Mouse (Mus musculus) layer of hippocampus, adult 2 months (tissue): ENCODE measurements around the gene Esr1. TPM values are rescaled to one million over a fixed set of nuclear protein-coding genes. Genes with fewer than 3 reads are reported as not detected.

Experiments
- DNase-seq, 2 experiments: peaks; one replicate each; pipeline ENCODE4 v3.0.0; 2022; ENCODE audit warnings: low spot score in 2 of 2
- H3K27ac ChIP-seq: fragments of 200-600 bp; 2 replicates; pipeline ENCODE4 v1.8.1; 2022
- H3K4me3 ChIP-seq: fragments of 200-600 bp; 2 replicates; pipeline ENCODE4 v1.8.1; 2022; ENCODE audit warnings: mild to moderate bottlenecking
- CTCF ChIP-seq: fragments of 200-600 bp; conservative IDR thresholded peaks from 2 replicates; pipeline ENCODE4 v1.8.1; 2022; ENCODE audit warnings: antibody characterized with exemption, mild to moderate bottlenecking, moderate library complexity
- long read RNA-seq, 2 experiments: library from polyadenylated mRNA; stranded (forward); transcript quantifications; one replicate each; pipeline ENCODE4 v2.0.0; 2021; ENCODE audit warnings: borderline mapping rate in 2 of 2
- total RNA-seq, 2 experiments: library from RNA; stranded (reverse); gene quantifications; 2 replicates each; pipeline ENCODE4 v1.2.3; 2021

The Esr1 gene
- total RNA-seq: 1 to 10 TPM; 2.5 to 2.7 TPM
- long read RNA-seq, experiment 1, partial matches to known transcripts: 0 of 1 reads
- long read RNA-seq, experiment 1, other reads (novel, unspliced or antisense): 1 of 1 reads
- long read RNA-seq, experiment 2, partial matches to known transcripts: 1 of 1 reads
- long read RNA-seq, experiment 2, other reads (novel, unspliced or antisense): 0 of 1 reads

DNA sequence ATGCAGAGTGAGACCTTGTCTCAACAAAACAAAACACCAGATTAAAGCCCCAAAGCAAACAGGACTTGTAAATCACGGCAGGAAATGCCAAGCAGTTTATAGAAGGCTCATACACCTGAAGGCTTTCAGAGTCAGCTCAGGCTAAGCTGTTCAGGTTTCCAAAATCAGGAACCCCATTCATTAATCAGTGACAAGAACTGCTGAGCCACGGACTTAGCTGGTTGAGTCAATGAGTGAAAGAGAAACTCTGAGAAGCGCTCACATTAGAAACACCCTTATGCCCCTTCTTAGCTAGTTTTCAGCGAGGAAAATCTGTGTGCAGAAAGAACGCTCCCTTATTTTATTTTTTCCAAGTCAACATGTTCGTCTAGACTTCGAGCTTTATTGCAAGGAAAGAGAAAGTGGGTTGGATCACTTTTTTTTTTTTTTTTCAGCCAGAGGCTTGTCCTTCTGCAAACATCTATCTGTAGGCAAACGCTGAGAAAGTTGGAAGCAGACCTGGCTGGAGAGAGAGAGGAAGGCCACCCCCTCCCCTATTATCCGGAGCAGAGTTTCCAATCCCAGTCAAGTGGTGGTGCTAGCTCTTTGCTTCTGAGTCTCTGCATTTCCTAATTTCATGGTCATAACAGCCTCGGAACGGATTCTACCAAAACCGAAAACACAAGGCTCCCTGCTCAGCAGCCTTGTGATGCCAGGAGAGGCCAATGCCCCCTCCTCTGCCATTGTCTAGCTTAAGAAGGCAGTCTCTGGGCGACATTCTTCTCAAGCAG, at the start of gene Esr1:
Esr1 (plus strand) TSS at position 208 of the 770 bp plus-strand sequence.
- Histone ChIP-seq H3K4me3 (peak within 1 kb of the TSS; percentile 46), H3K27ac (no peak within 1 kb of the TSS)
- DNase-seq: peak in 1 of 2 experiments; percentile 20
- TF ChIP-seq CTCF: peak; percentile 47

DNA sequence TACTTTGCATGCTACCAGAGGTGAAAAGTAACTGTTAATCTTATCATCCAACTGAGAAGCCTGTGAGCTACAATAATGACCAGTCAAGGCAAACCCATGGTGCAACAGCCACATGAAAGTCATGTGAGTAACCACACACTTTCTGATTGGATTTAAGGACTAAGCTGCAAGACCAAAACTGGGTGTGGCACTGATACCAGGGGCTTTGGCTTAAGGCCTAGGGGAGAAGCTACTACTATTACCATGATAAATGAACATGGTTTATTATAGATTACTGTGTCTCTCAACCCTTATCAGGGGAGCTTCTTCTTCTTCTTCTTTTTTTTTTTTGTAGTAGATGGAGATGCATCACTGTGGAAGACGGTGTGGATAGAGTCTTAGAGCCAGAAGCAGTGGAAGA, 46.2 kb upstream of the Esr1 start:
- H3K27ac ChIP-seq: no peak overlapping the region
- no peak overlapping the region for H3K4me3 ChIP-seq
- TF ChIP-seq CTCF: no peak
- DNase-seq: no peak

DNA sequence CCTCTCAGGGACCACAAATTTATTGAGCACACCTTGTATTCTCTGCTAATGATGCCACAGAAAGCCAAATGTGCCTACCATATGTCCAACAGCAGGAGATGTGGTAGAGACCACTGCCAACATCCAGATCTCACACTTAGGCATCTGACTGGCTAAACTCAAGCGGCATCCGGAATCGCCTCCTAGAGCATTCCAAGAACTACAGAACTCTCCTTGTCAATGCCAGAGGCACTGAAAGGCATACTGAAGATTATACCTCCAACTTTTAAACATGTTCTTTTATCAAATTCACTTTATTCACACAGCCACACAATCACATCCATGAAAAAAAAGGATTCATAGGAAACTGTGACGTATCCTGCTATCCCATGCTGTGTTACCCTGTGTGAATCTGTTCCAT, 40.6 kb upstream of the Esr1 start:
- Histone ChIP-seq H3K27ac (no peak overlapping the region), H3K4me3 (no peak overlapping the region)
- no peak for TF ChIP-seq CTCF
- DNase-seq: no peak

DNA sequence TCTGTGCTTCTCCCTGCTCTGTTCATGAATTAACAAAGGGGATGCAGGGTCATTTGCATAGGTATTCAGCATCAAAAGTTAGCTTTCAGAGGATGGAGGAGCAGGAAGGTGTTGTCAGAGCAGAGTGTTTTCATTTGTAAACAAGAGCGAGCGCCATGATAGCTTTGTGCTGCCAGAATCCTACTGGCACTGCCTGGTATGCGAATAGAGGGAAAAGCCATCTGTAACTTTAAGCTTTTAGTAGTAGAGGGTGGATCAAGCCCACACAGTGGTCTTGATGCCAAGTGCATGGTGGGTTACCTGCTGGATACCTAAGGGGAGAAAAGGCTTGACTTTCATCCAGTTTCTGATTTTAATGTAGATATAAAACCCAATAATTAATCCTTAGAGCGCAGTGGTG, 40.1 kb upstream of the Esr1 start:
- no peak for TF ChIP-seq CTCF
- no peak overlapping the region for H3K4me3 ChIP-seq
- H3K27ac ChIP-seq: no peak overlapping the region
- DNase-seq: no peak

DNA sequence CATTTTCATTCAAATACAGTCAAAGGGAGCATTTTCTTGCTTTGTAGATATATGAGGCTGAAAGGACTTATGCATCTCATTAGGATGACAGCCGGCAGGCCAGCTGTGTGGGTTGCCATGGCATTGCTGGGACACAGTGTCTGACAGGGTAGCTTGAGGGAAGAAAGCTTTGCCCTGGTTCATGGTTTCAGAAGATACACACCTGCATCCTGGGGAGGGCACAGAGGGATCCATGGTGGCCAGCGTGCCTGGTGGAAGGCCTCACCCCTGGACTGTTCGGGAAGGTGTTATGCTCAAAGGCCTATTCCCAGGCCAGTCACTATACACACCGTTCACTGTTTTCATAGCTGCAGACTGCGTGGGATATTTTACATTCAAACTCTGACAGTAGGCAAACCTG, 29.5 kb upstream of the Esr1 start:
- DNase-seq: no peak
- no peak for TF ChIP-seq CTCF
- Histone ChIP-seq H3K27ac (no peak overlapping the region), H3K4me3 (no peak overlapping the region)

DNA sequence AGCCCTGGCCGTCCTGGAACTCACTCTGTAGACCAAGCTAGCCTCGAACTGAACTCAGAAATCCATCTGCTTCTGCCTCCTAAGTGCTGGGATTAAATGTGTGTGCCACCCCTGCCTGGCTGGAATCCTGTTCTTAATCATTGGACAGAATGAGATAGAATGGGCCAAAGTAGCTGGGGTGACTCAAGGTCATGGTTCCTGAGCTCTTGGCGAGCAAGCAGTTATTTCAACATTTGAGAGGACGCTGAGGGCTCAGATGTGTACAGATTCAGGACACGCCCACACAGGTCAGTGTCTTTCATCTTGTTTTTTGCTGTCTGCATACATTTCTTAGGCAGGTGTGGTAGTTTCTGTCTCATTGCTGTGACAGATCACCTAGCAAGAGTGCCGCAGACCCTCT, 24.7 kb upstream of the Esr1 start:
- H3K27ac ChIP-seq: no peak overlapping the region
- no peak for TF ChIP-seq CTCF
- H3K4me3 ChIP-seq: no peak overlapping the region
- DNase-seq: no peak

DNA sequence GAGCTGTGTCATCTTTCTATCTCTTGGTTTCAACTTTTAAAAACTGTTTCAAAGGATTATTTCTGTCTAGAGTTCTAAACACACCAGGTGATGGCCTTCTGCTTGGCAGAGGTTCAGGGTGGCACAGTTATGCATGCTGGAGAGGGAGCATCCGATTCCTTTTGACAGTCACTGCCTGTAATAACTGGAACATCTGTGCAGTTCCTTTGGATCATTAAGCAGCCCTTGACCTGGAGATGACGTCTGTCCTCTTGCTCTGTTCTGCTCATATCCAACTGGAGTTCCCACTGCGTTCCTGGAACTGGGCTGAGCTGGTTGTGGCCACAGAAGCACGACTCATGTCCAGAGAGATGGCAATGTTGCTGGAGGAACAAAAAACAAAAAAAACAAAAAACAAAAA, 21.8 kb upstream of the Esr1 start:
- H3K4me3 ChIP-seq: no peak overlapping the region
- TF ChIP-seq CTCF: no peak
- no peak overlapping the region for H3K27ac ChIP-seq

DNA sequence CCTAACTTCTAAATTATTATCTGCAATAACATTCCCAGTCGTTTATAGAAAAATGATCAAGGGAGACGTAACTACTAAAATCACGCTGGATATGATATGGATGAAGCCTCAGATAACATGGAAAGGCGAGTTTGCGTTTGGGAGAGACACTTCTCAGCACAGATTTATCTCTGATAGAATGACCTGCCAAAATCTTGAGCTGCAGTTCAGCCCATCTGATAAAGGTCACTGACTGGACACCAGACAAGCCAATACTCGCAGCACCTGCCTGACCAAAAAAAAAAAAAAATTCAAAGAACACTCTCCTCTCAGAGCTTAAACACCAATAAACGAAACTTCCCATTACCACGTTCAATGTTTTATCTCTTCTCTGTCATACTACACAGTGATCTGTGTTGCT, 20.4 kb upstream of the Esr1 start:
- no peak for DNase-seq
- H3K27ac ChIP-seq: no peak overlapping the region
- no peak for TF ChIP-seq CTCF
- H3K4me3 ChIP-seq: no peak overlapping the region

More for the DNA sequence above, 21.8 kb upstream of the Esr1 start:
- no peak for DNase-seq

DNA sequence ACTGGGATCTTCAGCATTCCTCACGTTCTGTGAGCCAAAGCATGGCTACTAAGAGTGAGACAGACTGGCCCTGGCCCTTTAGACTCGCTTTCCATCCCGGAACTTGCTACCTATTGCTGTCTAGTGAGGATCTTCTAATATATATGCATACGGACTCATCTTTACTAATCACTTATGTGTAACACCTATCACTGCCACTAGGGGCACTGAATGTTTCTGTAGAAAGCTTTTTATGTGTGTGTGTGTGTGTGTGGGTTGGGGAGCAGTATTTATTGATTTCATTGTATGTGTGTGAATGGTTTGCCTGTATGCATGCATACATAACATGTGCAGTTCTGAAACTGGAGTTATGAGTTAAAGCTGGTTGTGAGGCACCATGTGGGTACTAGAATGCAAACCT, 17.6 kb upstream of the Esr1 start:
- no peak overlapping the region for H3K27ac ChIP-seq
- DNase-seq: no peak
- peak; percentile 74 for TF ChIP-seq CTCF
- H3K4me3 ChIP-seq: no peak overlapping the region

DNA sequence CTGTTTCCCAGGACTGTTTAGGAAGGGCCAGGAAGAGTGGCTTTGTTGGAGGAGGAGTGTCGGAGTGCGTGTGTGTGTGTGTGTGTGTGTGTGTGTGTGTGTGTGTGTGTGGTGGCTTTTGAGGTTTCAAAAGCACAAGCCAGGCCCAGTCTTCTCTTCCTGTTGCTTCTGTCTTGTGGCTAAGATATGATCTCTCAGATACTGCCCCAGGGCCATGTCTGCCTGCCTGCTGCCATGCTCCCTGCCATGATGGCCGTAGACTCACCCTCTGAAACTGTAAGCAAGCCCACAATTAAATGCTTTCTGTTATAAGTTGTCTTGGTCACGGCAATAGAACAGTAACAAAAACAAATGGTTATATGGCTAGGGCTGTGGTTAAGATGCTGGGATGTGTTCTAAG, 14.2 kb upstream of the Esr1 start:
- no peak overlapping the region for H3K27ac ChIP-seq
- TF ChIP-seq CTCF: no peak
- H3K4me3 ChIP-seq: no peak overlapping the region
- DNase-seq: no peak

DNA sequence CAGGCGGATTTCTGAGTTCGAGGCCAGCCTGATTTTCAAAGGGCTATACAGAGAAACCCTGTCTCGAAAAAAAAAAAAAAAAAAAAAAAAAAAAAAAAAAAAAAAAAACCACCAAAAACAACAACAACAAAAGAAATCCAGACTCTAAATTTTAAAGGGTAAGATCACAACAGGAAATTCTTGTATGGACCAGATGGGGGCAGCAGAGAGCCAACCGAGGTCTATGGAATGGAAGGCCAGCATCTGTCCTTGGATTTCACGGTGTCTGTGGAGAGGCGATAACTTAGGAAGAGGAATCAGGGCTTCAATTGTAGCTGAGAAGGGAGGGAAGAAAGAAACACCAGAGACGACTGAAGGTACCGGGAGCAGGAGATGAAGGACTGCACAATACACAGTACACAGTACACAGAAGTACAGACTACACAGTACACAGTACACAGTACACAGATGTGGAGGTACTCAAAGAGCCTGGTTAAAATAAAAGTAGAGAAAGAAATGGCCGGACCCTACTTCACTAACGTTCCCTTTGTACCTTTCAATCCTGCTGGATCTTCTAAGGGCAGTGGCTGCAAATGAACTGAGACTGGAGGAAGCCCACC, 13.1 kb upstream of the Esr1 start:
- H3K27ac ChIP-seq: no peak overlapping the region
- TF ChIP-seq CTCF: peak; percentile 77
- no peak overlapping the region for H3K4me3 ChIP-seq
- DNase-seq: peak; percentile 30 to 65

DNA sequence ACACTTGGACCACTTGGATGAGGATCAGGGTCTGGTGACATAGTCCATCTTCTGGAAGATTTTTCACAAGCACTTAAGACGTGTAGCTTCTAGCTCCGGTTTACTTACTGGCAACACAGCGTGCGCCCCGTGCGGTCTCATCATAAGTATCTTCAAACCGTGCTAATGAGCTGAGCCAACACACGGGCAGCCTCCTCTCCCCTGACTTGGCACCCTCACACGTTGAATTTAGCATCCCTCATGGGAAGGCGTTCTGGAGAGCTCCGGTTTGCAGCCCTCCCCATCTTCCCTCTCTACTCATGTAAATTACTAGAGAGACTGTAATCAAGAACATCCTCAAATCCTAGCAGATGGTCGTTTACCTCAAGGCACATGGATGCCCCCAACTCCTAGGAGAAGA, 12.5 kb upstream of the Esr1 start:
- Histone ChIP-seq H3K27ac (no peak overlapping the region), H3K4me3 (no peak overlapping the region)
- DNase-seq: no peak
- TF ChIP-seq CTCF: no peak

DNA sequence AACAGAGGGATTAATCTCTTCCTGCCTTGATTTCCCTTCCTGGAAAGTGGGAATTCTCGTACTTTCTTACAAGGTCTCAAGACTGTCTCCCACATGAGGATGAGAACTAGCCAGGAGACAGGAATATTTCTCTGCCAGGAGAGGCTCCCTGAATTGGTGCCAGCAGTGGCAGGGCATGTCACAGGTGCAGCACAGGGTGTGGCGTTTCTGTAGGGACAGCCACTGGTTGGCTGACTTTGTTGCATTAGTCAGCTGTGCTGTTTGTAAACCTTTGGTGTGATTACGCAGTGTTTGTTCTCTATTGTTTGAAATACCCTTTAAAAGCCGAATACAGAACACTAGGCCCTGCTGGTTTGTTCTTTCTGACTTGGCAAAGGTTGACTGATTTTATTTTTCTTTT, 11.8 kb upstream of the Esr1 start:
- no peak for DNase-seq
- no peak for TF ChIP-seq CTCF
- H3K27ac ChIP-seq: no peak overlapping the region
- no peak overlapping the region for H3K4me3 ChIP-seq
